Mouse (Mus musculus) kidney, adult 2 months (tissue): ENCODE measurements around the gene Relt.

Experiments used
- CTCF ChIP-seq: fragments of 200-500 bp; conservative IDR thresholded peaks from 2 replicates; pipeline ENCODE4 v1.5.1; 2011; ENCODE audit warnings: low read depth, mild to moderate bottlenecking, control low read depth, low read length, moderate library complexity, mixed read lengths; ENCODE audit not compliant: insufficient read depth, insufficient read length
- POLR2A ChIP-seq: fragments of 200-500 bp; IDR thresholded peaks from one replicate; pipeline ENCODE4 v1.6.1; 2011; ENCODE audit warnings: low read depth, low read length, control low read depth

GRCm38 (mm10) chr7:100841608-100842007 lies 21.6 kb downstream of the Relt start:
- no peak for TF ChIP-seq POLR2A
- no peak for TF ChIP-seq CTCF
